Mouse (Mus musculus): ENCODE data around the gene Mcm2. TPM values are rescaled to one million over a fixed set of nuclear protein-coding genes. Genes with fewer than 3 reads are reported as not detected.

Gene Mcm2
- total RNA-seq, 2 experiments from 2014 or later: 6.6 to 7.5 TPM

GRCm38 (mm10) chr6:88857249-88857648 lies 41.3 kb downstream of the Mcm2 start:
- Histone ChIP-seq H3K27ac (peak overlapping the region; percentile 94), H3K4me3 (peak overlapping the region; percentile 38)
- peak; percentile 52 for TF ChIP-seq CTCF (IDR thresholded peaks at IDR 0.05)
- peak; percentile 86 for DNase-seq
- intact Hi-C loops (cut with DNase I): no loop called here

GRCm38 (mm10) chr6:88855636-88856035 lies 42.9 kb downstream of the Mcm2 start:
- Histone ChIP-seq H3K4me3 (no peak overlapping the region), H3K27ac (peak overlapping the region; percentile 94)
- intact Hi-C loops (cut with DNase I): loop anchor here (2.0 kb wide), 1 partner anchor 297 kb away; no protein-coding TSS in a partner anchor
- peak; percentile 73 for TF ChIP-seq CTCF (IDR thresholded peaks at IDR 0.05)
- peak; percentile 62 for DNase-seq

GRCm38 (mm10) chr6:88854509-88854908 lies 44.1 kb downstream of the Mcm2 start:
- Histone ChIP-seq H3K27ac (peak overlapping the region; percentile 35; the same call in 1 of the 2 replicates), H3K4me3 (no peak overlapping the region)
- TF ChIP-seq CTCF (IDR thresholded peaks at IDR 0.05): no peak
- intact Hi-C loops (cut with DNase I): loop anchor here (2.0 kb wide), 1 partner anchor 296 kb away; no protein-coding TSS in a partner anchor
- no peak for DNase-seq

- H3K4me3 ChIP-seq: no peak overlapping the region
- DNase-seq: peak; percentile 73
- peak overlapping the region; percentile 78 for H3K27ac ChIP-seq
- intact Hi-C loops (cut with DNase I): no loop called here
- peak; percentile 53 for TF ChIP-seq CTCF (IDR thresholded peaks at IDR 0.05)
Observed at GRCm38 (mm10) chr6:88850034-88850433, 48.5 kb downstream of the Mcm2 start.

GRCm38 (mm10) chr6:88849270-88849669 lies 49.3 kb downstream of the Mcm2 start:
- DNase-seq: peak; percentile 60
- Histone ChIP-seq H3K4me3 (no peak overlapping the region), H3K27ac (peak overlapping the region; percentile 78)
- intact Hi-C loops (cut with DNase I): no loop called here
- TF ChIP-seq CTCF (IDR thresholded peaks at IDR 0.05): peak; percentile 72

- H3K27ac ChIP-seq: no peak overlapping the region
- H3K4me3 ChIP-seq: no peak overlapping the region
- TF ChIP-seq CTCF (IDR thresholded peaks at IDR 0.05): no peak
- intact Hi-C loops (cut with DNase I): no loop called here
- DNase-seq: no peak
Observed at GRCm38 (mm10) chr6:88847571-88847970, 51.0 kb downstream of the Mcm2 start.

GRCm38 (mm10) chr6:88844901-88845565 lies 53.5 kb downstream of the Mcm2 start:
- no peak overlapping the region for H3K4me3 ChIP-seq
- peak; percentile 15 for DNase-seq
- no peak for TF ChIP-seq CTCF (IDR thresholded peaks at IDR 0.05)
- H3K27ac ChIP-seq: no peak overlapping the region
- intact Hi-C loops (cut with DNase I): no loop called here

- Histone ChIP-seq H3K27ac (no peak overlapping the region), H3K4me3 (no peak overlapping the region)
- no peak for TF ChIP-seq CTCF (IDR thresholded peaks at IDR 0.05)
- DNase-seq: peak; percentile 16
- intact Hi-C loops (cut with DNase I): no loop called here
Observed at GRCm38 (mm10) chr6:88843781-88844725, 54.5 kb downstream of the Mcm2 start.

GRCm38 (mm10) chr6:88843241-88843640 lies 55.3 kb downstream of the Mcm2 start:
- DNase-seq: peak; percentile 24
- peak overlapping the region; percentile 97 for H3K27ac ChIP-seq
- peak overlapping the region; percentile 93 for H3K4me3 ChIP-seq
- no peak for TF ChIP-seq CTCF (IDR thresholded peaks at IDR 0.05)
- intact Hi-C loops (cut with DNase I): no loop called here

GRCm38 (mm10) chr6:88842731-88843151 lies 55.8 kb downstream of the Mcm2 start:
- intact Hi-C loops (cut with DNase I): no loop called here
- no peak for DNase-seq
- TF ChIP-seq CTCF (IDR thresholded peaks at IDR 0.05): no peak
- H3K27ac ChIP-seq: peak overlapping the region; percentile 97
- peak overlapping the region; percentile 93 for H3K4me3 ChIP-seq

- peak; percentile 76 for TF ChIP-seq CTCF (IDR thresholded peaks at IDR 0.05)
- peak within 1 kb of the TSS; percentile 93 for H3K4me3 ChIP-seq
- intact Hi-C loops (cut with DNase I): no loop called here
- DNase-seq: peak; percentile 99
- H3K27ac ChIP-seq: peak within 1 kb of the TSS; percentile 97
Observed at GRCm38 (mm10) chr6:88841781-88842689, 56.5 kb downstream of the Mcm2 start, which contains the start of gene Abtb1. Gene Abtb1, minus strand, starts transcription at chr6:88841984.

- intact Hi-C loops (cut with DNase I): no loop called here
- no peak for DNase-seq
- H3K4me3 ChIP-seq: peak overlapping the region; percentile 93
- TF ChIP-seq CTCF (IDR thresholded peaks at IDR 0.05): no peak
- peak overlapping the region; percentile 97 for H3K27ac ChIP-seq
Observed at GRCm38 (mm10) chr6:88841514-88841780, 57.1 kb downstream of the Mcm2 start.

Data from gastrocnemius, adult 2 months (tissue).